Mouse (Mus musculus) right cerebral cortex, postnatal 10 days (tissue): ENCODE measurements around the gene P4hb.
A peak's percentile ranks its signal among the peaks of the same experiment; 100 is the strongest.
"Not testable (repeated sequence)": the region's sequence is repeated elsewhere in the genome, so short reads cannot be mapped to it uniquely, and the experiment has no call there.

Experiments
- DNase-seq, 2 experiments: peaks; one replicate each; pipeline ENCODE4 v3.0.0; 2021; ENCODE audit warnings: low spot score in 2 of 2

Gene P4hb

GRCm38 (mm10) chr11:120598283-120598989 lies 25.4 kb upstream of the P4hb start, which contains the start of the genes Alyref and Anapc11:
Gene Alyref (minus strand): TSS chr11:120598365.
Gene Anapc11 (plus strand): TSS chr11:120598421.
- DNase-seq, result peak; percentile 96

GRCm38 (mm10) chr11:120597240-120598235 lies 24.5 kb upstream of the P4hb start:
- DNase-seq, result peak in 1 of 2 experiments; percentile 36

GRCm38 (mm10) chr11:120588531-120588930 lies 15.5 kb upstream of the P4hb start:
- no peak for DNase-seq

GRCm38 (mm10) chr11:120583937-120584336 lies 10.9 kb upstream of the P4hb start:
- DNase-seq, result no peak

- not testable (repeated sequence) for DNase-seq
Measured at GRCm38 (mm10) chr11:120582982-120583293, 9.9 kb upstream of the P4hb start.

GRCm38 (mm10) chr11:120582268-120582981 lies 9.4 kb upstream of the P4hb start:
- DNase-seq, result peak in 1 of 2 experiments; percentile 36

GRCm38 (mm10) chr11:120581490-120582267 lies 8.6 kb upstream of the P4hb start, which contains the start of gene Arhgdia:
Gene Arhgdia (minus strand): TSS chr11:120581624.
- peak; percentile 93 for DNase-seq

GRCm38 (mm10) chr11:120580871-120581331 lies 7.8 kb upstream of the P4hb start:
- peak; percentile 43 to 55 for DNase-seq

GRCm38 (mm10) chr11:120580190-120580589 lies 7.1 kb upstream of the P4hb start:
- DNase-seq, result peak; percentile 34 to 62

GRCm38 (mm10) chr11:120579316-120580107 lies 6.5 kb upstream of the P4hb start:
- DNase-seq, result peak; percentile 73 to 79

GRCm38 (mm10) chr11:120578694-120579243 lies 5.7 kb upstream of the P4hb start:
- peak; percentile 36 to 55 for DNase-seq

GRCm38 (mm10) chr11:120578024-120578693 lies 5.1 kb upstream of the P4hb start:
- DNase-seq, result peak in 1 of 2 experiments; percentile 39

- DNase-seq, result peak; percentile 41 to 56
Measured at GRCm38 (mm10) chr11:120577211-120578023, 4.4 kb upstream of the P4hb start.

- no peak for DNase-seq
Measured at GRCm38 (mm10) chr11:120576365-120576981, 3.4 kb upstream of the P4hb start.

- no peak for DNase-seq
Measured at GRCm38 (mm10) chr11:120575940-120576339, 2.9 kb upstream of the P4hb start.

- DNase-seq, result no peak
Measured at GRCm38 (mm10) chr11:120575046-120575445, 2.0 kb upstream of the P4hb start.

GRCm38 (mm10) chr11:120574278-120574600 lies 1.2 kb upstream of the P4hb start:
- DNase-seq, result no peak
